Mouse (Mus musculus): Measurements from ENCODE around the gene Sap25. TPM values are rescaled to one million over a fixed set of nuclear protein-coding genes. Genes with fewer than 3 reads are reported as not detected.

Sap25 gene
- total RNA-seq, 1 experiment from 2014 or later: 156 TPM

DNA sequence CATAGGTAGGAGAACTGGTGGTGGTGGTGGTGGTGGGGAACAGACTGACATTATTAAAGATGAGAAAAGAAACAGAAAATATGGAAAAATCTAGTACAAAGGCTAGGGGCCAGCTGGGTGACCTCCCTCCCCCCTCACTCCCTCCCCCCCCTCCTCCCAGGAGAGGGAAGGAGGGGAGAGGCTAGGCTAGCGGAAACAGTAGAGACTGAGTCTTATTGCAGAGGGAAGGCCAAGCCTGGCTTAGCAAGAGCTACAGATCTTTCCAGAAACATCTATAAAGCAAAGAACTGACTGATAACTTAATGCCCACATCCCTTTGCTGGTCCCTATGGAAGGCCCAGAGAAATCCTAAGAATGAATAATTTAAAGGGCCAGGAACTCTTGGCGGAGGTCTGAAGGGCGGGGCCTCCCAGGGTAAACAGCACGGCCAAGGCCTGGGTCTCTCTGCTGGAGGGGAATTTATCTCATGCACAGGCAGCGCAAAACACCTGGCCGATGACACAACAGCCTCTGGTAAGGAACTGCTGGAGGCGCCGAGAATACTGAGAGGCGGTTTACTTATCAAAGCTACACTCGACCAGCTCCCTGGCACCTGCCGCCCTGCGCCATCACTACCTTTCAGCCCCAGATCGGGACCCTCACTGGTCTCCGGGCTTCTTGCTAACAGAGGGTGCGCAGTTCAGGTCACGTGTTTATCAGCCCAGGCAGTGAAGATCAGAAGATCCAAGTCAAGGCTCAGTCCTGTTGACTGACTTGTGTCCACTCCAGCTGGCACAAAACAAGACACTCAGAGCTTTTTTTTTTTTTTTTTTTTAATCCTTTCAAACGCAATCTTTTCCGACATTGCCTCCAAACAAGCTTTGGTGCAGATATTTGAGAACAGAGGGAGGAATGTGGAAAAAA is 8.8 kb downstream of the Sap25 start:
- ATAC-seq (ENCODE audit: extremely low read depth, insufficient number of reproducible peaks, low FRiP score, poor library complexity, severe bottlenecking): no peak

- peak; percentile 31; the same call in 1 of the 2 replicates for ATAC-seq (ENCODE audit: extremely low read depth, insufficient number of reproducible peaks, low FRiP score, poor library complexity, severe bottlenecking)
Measured at GRCm38 (mm10) chr5:137652474-137652873, 11.3 kb downstream of the Sap25 start.

- ATAC-seq (ENCODE audit: extremely low read depth, insufficient number of reproducible peaks, low FRiP score, poor library complexity, severe bottlenecking): no peak
Measured at GRCm38 (mm10) chr5:137653366-137653765, 12.2 kb downstream of the Sap25 start.

- no peak for ATAC-seq (ENCODE audit: extremely low read depth, insufficient number of reproducible peaks, low FRiP score, poor library complexity, severe bottlenecking)
Measured at GRCm38 (mm10) chr5:137654746-137655145, 13.6 kb downstream of the Sap25 start.

- peak; percentile 59 for ATAC-seq (ENCODE audit: extremely low read depth, insufficient number of reproducible peaks, low FRiP score, poor library complexity, severe bottlenecking)
Measured at GRCm38 (mm10) chr5:137656977-137657376, 15.8 kb downstream of the Sap25 start.

DNA sequence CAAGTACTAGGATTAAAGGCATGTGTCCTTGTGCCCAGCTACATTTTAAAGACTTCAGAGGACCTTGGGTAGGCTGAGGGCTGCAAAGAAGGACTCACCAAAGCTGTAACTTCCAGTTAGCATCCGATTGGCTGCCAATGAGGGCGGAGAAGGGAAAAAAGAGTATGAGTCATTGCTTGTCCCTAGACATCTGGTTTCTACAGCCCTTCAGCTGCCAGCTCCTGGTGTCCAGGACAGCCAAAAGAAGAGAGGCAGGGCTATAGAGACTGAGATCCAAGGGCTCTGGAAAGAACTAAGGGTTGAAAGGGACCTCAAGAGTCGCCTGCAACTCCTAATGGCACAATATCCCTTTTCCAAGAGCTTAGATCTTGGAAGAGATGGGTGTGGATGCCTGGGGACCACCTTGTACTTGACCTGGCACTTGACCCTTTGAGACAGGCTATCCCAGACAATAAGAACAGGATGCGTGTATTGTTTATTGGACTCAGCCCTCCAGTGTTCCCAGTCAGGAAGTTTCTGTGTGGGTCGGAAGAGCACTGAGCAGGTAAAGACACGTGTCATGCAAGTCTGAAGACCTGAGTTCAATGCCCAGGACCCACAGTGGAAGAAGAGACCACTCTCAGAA is 19.0 kb downstream of the Sap25 start:
- ATAC-seq (ENCODE audit: extremely low read depth, insufficient number of reproducible peaks, low FRiP score, poor library complexity, severe bottlenecking): no peak

DNA sequence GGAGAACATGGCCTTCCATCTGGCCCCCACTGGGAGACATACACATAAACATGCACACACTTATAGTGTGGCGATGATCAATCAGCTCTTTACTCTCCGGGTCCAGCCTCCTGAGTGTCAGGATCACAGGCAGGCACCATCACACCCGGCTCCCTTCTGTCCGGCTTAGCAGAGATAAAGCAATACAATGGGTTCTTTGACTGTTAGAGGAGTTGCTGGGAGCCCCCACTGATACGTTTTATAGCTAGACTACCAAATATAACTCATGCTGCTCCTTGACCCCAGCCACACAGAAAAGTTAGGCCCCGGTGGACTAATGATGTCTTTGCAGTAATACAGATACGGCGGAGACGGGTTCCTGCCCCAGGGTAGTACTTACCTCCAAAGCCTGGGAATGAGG is 21.9 kb downstream of the Sap25 start:
- no peak for ATAC-seq (ENCODE audit: extremely low read depth, insufficient number of reproducible peaks, low FRiP score, poor library complexity, severe bottlenecking)

DNA sequence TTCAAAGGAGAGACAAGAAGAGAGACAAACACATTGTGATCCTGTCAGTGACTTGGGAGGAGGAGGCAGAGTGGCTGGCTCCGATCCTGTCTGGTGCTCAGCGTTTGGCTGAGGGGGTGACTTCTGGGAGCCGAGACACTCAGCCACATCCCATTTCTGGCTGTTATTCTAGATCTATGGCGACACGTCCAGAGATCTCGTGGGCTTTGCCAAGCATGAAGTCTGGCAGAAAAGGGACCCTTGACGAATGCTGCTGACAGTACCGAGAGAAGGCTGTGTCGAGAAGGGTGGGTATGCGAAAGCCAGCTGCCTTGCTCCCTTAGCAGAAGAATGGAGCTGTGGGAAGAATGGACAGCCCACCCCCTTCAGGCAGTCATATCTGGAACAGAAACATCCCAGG is 27.8 kb downstream of the Sap25 start:
- no peak for ATAC-seq (ENCODE audit: extremely low read depth, insufficient number of reproducible peaks, low FRiP score, poor library complexity, severe bottlenecking)

GRCm38 (mm10) chr5:137670240-137670639 is 29.1 kb downstream of the Sap25 start:
- ATAC-seq (ENCODE audit: extremely low read depth, insufficient number of reproducible peaks, low FRiP score, poor library complexity, severe bottlenecking): no peak

- ATAC-seq (ENCODE audit: extremely low read depth, insufficient number of reproducible peaks, low FRiP score, poor library complexity, severe bottlenecking): no peak
Measured at GRCm38 (mm10) chr5:137671443-137672240, 30.5 kb downstream of the Sap25 start.

DNA sequence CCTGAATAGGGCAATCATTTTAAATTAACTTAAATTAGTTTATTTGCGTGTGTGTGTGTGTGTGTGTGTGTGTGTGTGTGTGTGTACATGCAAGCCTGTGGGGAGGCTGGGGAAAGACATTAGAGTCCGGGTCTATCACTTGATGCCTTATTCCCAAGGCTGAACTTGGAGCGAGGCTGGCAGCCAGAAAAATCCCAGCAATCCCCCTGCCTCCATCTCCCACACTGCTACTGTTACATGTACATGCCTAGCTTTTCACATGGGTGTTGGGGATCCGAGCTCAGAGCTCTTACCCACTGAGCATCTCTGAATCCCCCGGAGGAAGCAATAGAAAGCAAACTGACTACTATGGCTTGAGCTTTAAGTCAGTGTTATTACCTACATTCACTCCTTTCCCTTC is 31.2 kb downstream of the Sap25 start:
- no peak for ATAC-seq (ENCODE audit: extremely low read depth, insufficient number of reproducible peaks, low FRiP score, poor library complexity, severe bottlenecking)

DNA sequence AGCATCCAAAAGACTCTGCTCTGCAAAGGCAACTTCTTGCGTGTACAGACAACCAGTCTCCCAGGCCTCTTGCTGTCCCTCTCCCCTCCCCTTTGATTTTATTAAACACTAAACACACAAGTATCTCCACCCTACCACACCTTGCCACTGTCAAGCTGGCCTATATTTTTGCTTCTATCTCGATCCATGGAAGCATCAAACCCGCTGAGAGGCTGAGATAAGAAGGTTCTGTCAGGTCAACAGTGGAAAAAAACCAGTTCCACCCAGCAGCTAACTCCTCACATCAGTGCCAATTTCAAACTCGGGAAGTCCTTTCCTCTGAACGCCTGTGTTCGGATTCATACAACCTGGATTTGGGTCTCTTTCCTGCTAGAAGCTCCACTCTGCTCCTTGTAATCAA is 31.9 kb downstream of the Sap25 start:
- ATAC-seq (ENCODE audit: extremely low read depth, insufficient number of reproducible peaks, low FRiP score, poor library complexity, severe bottlenecking): no peak

DNA sequence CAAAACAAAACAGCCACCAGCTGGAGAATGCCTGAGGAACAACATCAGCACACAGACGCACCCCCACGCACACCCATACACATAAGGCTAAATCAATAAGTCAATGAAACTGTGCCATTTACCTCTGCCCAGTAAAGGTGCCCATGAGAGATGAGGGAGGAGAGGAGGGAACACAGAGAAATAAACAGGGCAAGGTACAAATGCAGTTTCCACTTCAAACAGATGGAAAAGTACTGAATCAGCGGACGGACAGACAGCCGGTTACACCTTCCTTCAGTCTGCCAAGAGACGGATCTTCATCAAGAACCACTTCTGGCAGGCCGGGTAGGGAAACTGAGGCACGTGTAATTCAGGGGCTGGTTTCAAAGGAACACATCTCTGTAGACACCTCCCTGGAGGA is 33.7 kb downstream of the Sap25 start:
- ATAC-seq (ENCODE audit: extremely low read depth, insufficient number of reproducible peaks, low FRiP score, poor library complexity, severe bottlenecking): no peak

DNA sequence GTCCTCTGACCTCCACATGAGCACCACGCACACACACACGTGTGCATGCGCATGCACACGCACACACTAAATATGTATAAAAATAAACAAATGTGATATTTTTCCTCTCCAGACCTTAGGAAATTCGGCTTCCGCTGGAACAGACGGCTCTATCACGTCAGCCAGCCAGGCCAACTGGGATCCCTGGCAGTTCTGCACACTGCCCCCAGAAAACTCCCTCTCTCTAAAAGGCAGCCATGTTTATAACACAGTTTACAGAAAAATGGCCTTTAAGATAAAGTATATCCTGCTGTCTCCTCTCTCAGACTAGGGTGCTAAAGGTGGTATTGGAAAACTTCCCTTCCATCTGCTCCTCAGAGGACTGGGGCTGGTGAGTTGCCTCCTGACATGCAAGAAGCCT is 36.7 kb downstream of the Sap25 start:
- ATAC-seq (ENCODE audit: extremely low read depth, insufficient number of reproducible peaks, low FRiP score, poor library complexity, severe bottlenecking): no peak

DNA sequence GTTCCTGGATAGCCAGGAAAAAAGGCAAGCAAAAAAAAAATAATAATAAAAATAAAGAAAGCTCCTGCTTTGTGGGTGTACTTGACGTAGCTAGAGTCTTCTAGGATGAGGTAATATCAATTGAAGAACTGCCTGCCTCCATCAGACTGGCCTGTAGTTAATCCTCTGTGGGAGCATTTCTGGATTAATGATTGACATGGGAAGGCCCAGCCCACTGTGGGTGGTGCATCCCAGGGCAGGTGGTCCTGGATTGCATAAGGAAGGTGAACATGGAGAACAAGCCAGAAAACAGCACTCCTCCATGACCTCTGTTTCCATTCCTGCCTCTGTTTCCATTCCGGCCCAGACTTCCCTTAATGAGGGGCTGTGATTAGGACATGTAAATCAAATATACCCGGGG is 37.6 kb downstream of the Sap25 start:
- ATAC-seq (ENCODE audit: extremely low read depth, insufficient number of reproducible peaks, low FRiP score, poor library complexity, severe bottlenecking): no peak

DNA sequence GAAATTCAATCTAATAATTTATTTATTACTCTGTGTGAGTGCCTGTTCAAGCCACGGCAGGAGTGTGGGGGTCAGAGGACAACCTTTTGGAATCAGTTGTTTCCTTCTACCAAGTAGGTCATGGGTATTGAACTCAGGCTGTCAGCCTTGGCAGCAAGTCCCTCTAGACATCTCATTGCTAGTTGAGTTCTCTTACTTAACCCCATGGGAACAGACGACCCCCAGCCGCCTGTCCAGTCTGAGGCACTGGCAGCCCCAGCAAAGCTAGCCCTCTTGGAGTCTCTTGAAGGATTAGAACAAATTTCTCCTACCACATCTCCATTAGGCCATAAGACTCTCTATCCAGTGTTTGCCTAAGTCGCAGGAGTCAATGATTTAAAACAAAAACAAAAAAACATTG is 38.6 kb downstream of the Sap25 start:
- ATAC-seq (ENCODE audit: extremely low read depth, insufficient number of reproducible peaks, low FRiP score, poor library complexity, severe bottlenecking): no peak

GRCm38 (mm10) chr5:137682526-137682925 is 41.4 kb downstream of the Sap25 start:
- no peak for ATAC-seq (ENCODE audit: extremely low read depth, insufficient number of reproducible peaks, low FRiP score, poor library complexity, severe bottlenecking)

DNA sequence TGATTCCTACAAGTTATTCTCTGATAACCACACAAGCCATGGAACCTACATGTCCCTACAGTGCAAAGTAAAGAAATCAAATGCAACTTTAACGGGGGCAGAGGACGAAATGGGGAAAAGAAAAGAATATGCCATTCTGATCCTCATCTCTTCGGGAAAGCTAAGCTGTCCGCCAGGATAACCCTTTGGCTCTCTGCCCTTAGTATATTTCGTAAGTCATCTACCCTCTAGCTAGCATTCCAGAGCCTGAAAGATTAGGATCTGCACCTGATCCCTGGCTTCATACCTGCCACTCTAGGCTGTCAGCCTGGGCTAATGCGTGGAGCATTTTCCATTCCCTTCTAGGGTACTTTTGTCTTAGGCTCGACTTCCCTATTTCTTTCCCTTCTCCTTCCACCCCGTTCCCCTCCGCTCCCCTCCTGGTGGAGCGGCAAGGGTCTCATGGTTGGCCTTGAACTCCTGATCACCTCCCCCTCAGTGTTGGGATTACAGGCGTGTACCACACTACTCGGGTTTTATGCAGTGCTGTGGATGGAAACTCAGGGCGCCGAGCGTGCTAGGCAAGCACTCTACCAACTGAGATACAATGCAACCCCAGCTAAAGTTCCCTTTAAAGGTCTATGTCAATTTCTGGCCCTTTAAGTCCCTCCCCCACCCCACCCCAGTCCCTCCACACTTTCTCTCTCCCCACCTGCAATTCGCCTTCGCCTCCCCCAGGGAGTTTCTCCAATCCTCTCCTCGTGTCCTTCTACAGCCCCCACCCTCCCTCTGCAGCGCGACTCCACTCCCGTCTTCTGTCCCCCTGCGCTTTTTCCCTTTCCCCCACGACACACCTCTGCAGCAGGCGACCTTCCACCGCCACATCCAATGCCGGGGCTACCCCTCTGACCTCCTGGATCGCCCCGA is 42.5 kb downstream of the Sap25 start:
- no peak for ATAC-seq (ENCODE audit: extremely low read depth, insufficient number of reproducible peaks, low FRiP score, poor library complexity, severe bottlenecking)
